Mouse (Mus musculus) left cerebral cortex, adult 8-10 months (tissue): ENCODE measurements around the gene Ppp1r37. TPM values are rescaled to one million over a fixed set of nuclear protein-coding genes. Genes with fewer than 3 reads are reported as not detected.

Experiments used
- DNase-seq, 2 experiments: peaks; one replicate each; pipeline ENCODE4 v3.0.0; 2022; ENCODE audit warnings: low spot score in 2 of 2
- total RNA-seq, 4 experiments: library from RNA; stranded (reverse); gene quantifications; 2 replicates each; pipeline ENCODE4 v1.2.4; 2022

Ppp1r37 gene
- total RNA-seq, 4 experiments from 2014 or later, result 118 to 134 (median 124) TPM

GRCm38 (mm10) chr7:19503481-19504068 is 59.3 kb downstream of the Ppp1r37 start:
- DNase-seq, result no peak

GRCm38 (mm10) chr7:19501658-19502057 is 61.2 kb downstream of the Ppp1r37 start:
- DNase-seq, result no peak

- no peak for DNase-seq
Measured at GRCm38 (mm10) chr7:19500420-19501363, 62.2 kb downstream of the Ppp1r37 start.

GRCm38 (mm10) chr7:19498326-19498725 is 64.5 kb downstream of the Ppp1r37 start:
- DNase-seq, result no peak

- DNase-seq, result no peak
Measured at GRCm38 (mm10) chr7:19496214-19496555, 66.7 kb downstream of the Ppp1r37 start.

GRCm38 (mm10) chr7:19495521-19496213 is 67.2 kb downstream of the Ppp1r37 start:
- no peak for DNase-seq

- no peak for DNase-seq
Measured at GRCm38 (mm10) chr7:19494751-19495474, 68.0 kb downstream of the Ppp1r37 start.

GRCm38 (mm10) chr7:19491731-19492130 is 71.1 kb downstream of the Ppp1r37 start:
- no peak for DNase-seq

GRCm38 (mm10) chr7:19489525-19489924 is 73.4 kb downstream of the Ppp1r37 start:
- DNase-seq, result no peak

- DNase-seq, result no peak
Measured at GRCm38 (mm10) chr7:19486549-19486948, 76.3 kb downstream of the Ppp1r37 start.

GRCm38 (mm10) chr7:19485488-19485887 is 77.4 kb downstream of the Ppp1r37 start:
- no peak for DNase-seq

GRCm38 (mm10) chr7:19483281-19483680 is 79.6 kb downstream of the Ppp1r37 start:
- no peak for DNase-seq

Other genes starting within 250 kb of the Ppp1r37 start
- gene Ercc1, start 218.3 kb downstream of the Ppp1r37 start, total RNA-seq, result 10 to 100 TPM; 34.9 to 42.8 (median 38.6) TPM
- 10 to 100 TPM; 16.3 to 20.4 (median 17.4) TPM for gene Cd3eap, start 203.6 kb downstream of the Ppp1r37 start, total RNA-seq
- 1 to 10 TPM; 3.9 to 7.7 (median 5.9) TPM for gene Ppp1r13l, start 203.3 kb downstream of the Ppp1r37 start, total RNA-seq
- gene Ercc2, start 181.1 kb downstream of the Ppp1r37 start, total RNA-seq, result 10 to 100 TPM; 25.7 to 36.8 (median 31.0) TPM
- 1 to 10 TPM; 4.5 to 5.9 (median 5.1) TPM for gene Klc3, start 159.0 kb downstream of the Ppp1r37 start, total RNA-seq
- gene Ckm, start 158.3 kb downstream of the Ppp1r37 start, total RNA-seq, result 10 to 100 TPM in 1 of 4 experiments, 1 to 10 TPM in 2, not detected in 1; 3.1 to 12.8 (median 9.4) TPM
- 10 to 100 TPM; 70.4 to 80.3 (median 76.2) TPM for gene Mark4, start 104.3 kb downstream of the Ppp1r37 start, total RNA-seq
- 1 to 10 TPM in 1 of 4 experiments, under 1 TPM in 3; 0.59 to 1.1 (median 0.79) TPM for gene Exoc3l2, start 99.7 kb downstream of the Ppp1r37 start, total RNA-seq
- gene Bloc1s3, start 54.7 kb downstream of the Ppp1r37 start, total RNA-seq, result 1 to 10 TPM; 6.5 to 7.7 (median 7.1) TPM
- 10 to 100 TPM; 19.0 to 25.5 (median 23.5) TPM for gene Trappc6a, start 54.7 kb downstream of the Ppp1r37 start, total RNA-seq
- 1 to 10 TPM in 2 of 4 experiments, under 1 TPM in 2; 0.83 to 1.7 (median 1.1) TPM for gene Nkpd1, start 45.2 kb downstream of the Ppp1r37 start, total RNA-seq
- 1 to 10 TPM; 1.6 to 1.9 (median 1.8) TPM for gene Zfp296, start 14.2 kb upstream of the Ppp1r37 start, total RNA-seq
- gene Gemin7, start 14.5 kb upstream of the Ppp1r37 start, total RNA-seq, result 10 to 100 TPM; 44.2 to 59.5 (median 51.3) TPM
- gene Clasrp, start 41.4 kb upstream of the Ppp1r37 start, total RNA-seq, result 10 to 100 TPM; 74.8 to 89.4 (median 84.1) TPM
- gene Relb, start 66.4 kb upstream of the Ppp1r37 start, total RNA-seq, result 1 to 10 TPM; 5.6 to 7.2 (median 6.4) TPM
- gene Clptm1, start 102.0 kb upstream of the Ppp1r37 start, total RNA-seq, result 100 to 1,000 TPM; 145 to 171 (median 154) TPM
- not detected for gene Apoc2, start 114.9 kb upstream of the Ppp1r37 start, total RNA-seq
- gene Gm44805, start 118.3 kb upstream of the Ppp1r37 start, total RNA-seq, result not detected
- under 1 TPM in 1 of 4 experiments, not detected in 3; 0.81 TPM for gene Apoc4, start 118.4 kb upstream of the Ppp1r37 start, total RNA-seq
- 1 to 10 TPM; 3.4 to 6.2 (median 4.7) TPM for gene Apoc1, start 129.6 kb upstream of the Ppp1r37 start, total RNA-seq
- 1,000 to 10,000 TPM; 1,704 to 2,821 (median 2,131) TPM for gene Apoe, start 136.1 kb upstream of the Ppp1r37 start, total RNA-seq
- 100 to 1,000 TPM; 109 to 112 (median 111) TPM for gene Tomm40, start 152.4 kb upstream of the Ppp1r37 start, total RNA-seq
- 1 to 10 TPM; 6.5 to 8.0 (median 7.4) TPM for gene Nectin2, start 187.4 kb upstream of the Ppp1r37 start, total RNA-seq
- 10 to 100 TPM; 15.8 to 18.7 (median 17.1) TPM for gene Bcam, start 207.9 kb upstream of the Ppp1r37 start, total RNA-seq
- not detected for gene Cblc, start 233.7 kb upstream of the Ppp1r37 start, total RNA-seq